Mouse (Mus musculus) myocyte (in vitro differentiated cells): ENCODE measurements around the gene Rapgef2.

Experiments
- E2F4 ChIP-seq: IDR thresholded peaks from one replicate; pipeline ENCODE4 v1.6.1; 2011; ENCODE audit warnings: mild to moderate bottlenecking, control low read depth, moderate library complexity; ENCODE audit not compliant: insufficient read depth
- POLR2A ChIP-seq: IDR thresholded peaks from one replicate; pipeline ENCODE4 v1.6.1; 2011; ENCODE audit warnings: low read depth, mild to moderate bottlenecking, control low read depth, moderate library complexity; ENCODE audit not compliant: insufficient read length
- POLR2AphosphoS2 ChIP-seq: IDR thresholded peaks from one replicate; pipeline ENCODE4 v1.6.1; 2011; ENCODE audit warnings: low read depth, control low read depth; ENCODE audit not compliant: insufficient read length

DNA sequence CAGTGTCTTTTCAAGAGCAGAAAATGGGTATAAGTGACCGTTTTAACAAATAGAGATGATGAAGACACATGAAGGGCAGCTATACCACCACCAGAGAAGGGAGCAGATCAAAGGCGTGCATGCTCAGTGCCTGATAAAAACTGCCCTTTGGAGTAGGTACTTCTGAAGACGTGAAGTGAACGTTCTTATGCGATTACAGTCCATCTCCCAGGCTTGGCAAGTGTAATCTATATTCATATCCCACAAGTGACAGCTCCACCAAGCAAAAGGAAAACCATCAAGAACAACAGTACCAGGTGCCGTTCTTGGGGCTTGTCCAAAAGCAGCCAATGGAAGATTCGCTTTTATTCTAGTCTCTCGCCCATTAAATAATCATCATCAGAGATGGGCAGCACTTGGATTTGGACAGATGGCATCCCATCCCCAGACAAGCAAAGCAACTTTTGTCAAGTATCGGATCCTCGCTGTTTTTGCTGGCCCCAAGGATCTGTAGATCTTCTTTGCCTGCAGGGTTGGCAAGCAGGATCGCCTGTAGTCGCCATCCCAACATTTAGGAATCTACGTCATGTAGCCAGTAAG lies 1.1 kb downstream of the Rapgef2 start:
- TF ChIP-seq POLR2A (no peak), POLR2AphosphoS2 (no peak), E2F4 (no peak)
